Comparison of ENCODE assay signal across 29 mouse cellular contexts in genomic region chr8:95513219-95513618, GRCm38 (mm10). TPM values are rescaled to one million over a fixed set of nuclear protein-coding genes. Genes with fewer than 3 reads are reported as not detected.
DNase-seq lines count a peak whose midpoint lies in the region; ATAC-seq lines count a peak whose summit lies in the region.
"Had no signal": no experiment of that assay in that cellular context is flagged by ENCODE, and none has a peak within 500 bp of the region (broad histone marks: within the 10 kb centered on the region; RNA-seq: fewer than 3 reads in every experiment).

No protein-coding gene starts in this region.

- no peak overlapping the region for H3K4me3 ChIP-seq in hindbrain, embryonic 13.5 days
- H3K4me3 ChIP-seq: forebrain, embryonic 12.5 days; gastrocnemius, adult 2 months; hindbrain, embryonic 15.5 days; limb, embryonic 12.5 days; liver, embryonic 12.5 days; megakaryocyte, embryonic 14.5 days; midbrain, embryonic 13.5 days had no signal

- H3K27ac ChIP-seq in hindbrain, embryonic 13.5 days, result no peak overlapping the region
- H3K27ac ChIP-seq: forebrain, embryonic 12.5 days; gastrocnemius, adult 2 months; hindbrain, embryonic 15.5 days; limb, embryonic 12.5 days; liver, embryonic 12.5 days; midbrain, embryonic 13.5 days had no signal

- no peak overlapping the region for H3K9ac ChIP-seq in hindbrain, embryonic 13.5 days
- H3K9ac ChIP-seq: forebrain, embryonic 12.5 days; hindbrain, embryonic 15.5 days; limb, embryonic 12.5 days; liver, embryonic 12.5 days; midbrain, embryonic 13.5 days had no signal

- peak; percentile 31 for DNase-seq in adrenal gland, postnatal 14 days
- no peak for DNase-seq in adrenal gland, postnatal 4 days (ENCODE audit: low spot score in 2 of 2)
- DNase-seq in 3T3-L1 (ENCODE audit: low read depth, low spot score), result peak; percentile 58
- DNase-seq in brain, adult 2 months (ENCODE audit: low read depth, low spot score), result peak; percentile 38
- peak; percentile 28 for DNase-seq in urinary bladder, adult 2 months (ENCODE audit: low spot score)
- DNase-seq in c-Kit-positive CD71-positive TER-119-positive erythroid progenitor cells, embryonic 14.5 days (ENCODE audit: low spot score), result no peak
- DNase-seq: B cell, adult 2 months; cerebellum, adult 11-12 months; cerebellum, postnatal 14 days; gastrocnemius, adult 2 months; kidney, adult 8-10 months; kidney, postnatal 25 days; right cerebral cortex, postnatal 14 days; thymus, postnatal 36 days had no signal

- no peaks in the 10 kb centered on the region for H3K27me3 ChIP-seq in hindbrain, embryonic 13.5 days
- H3K27me3 ChIP-seq: forebrain, embryonic 12.5 days; hindbrain, embryonic 15.5 days; limb, embryonic 12.5 days; liver, embryonic 12.5 days; midbrain, embryonic 13.5 days had no signal

- no peak for ATAC-seq in hindbrain, embryonic 13.5 days (ENCODE audit: low FRiP score)
- no peak for ATAC-seq in erythroid progenitor cell, adult 5-6 weeks (replicated peaks; ENCODE audit: low FRiP score, poor library complexity, severe bottlenecking)
- ATAC-seq: activated CD4-positive, CD25-positive, alpha-beta regulatory T cell, adult 4 months; liver, embryonic 12.5 days; midbrain, embryonic 13.5 days had no signal

- no peaks in the 10 kb centered on the region for H3K9me3 ChIP-seq in hindbrain, embryonic 13.5 days
- H3K9me3 ChIP-seq: forebrain, embryonic 12.5 days; G1E; hindbrain, embryonic 15.5 days; limb, embryonic 12.5 days; liver, embryonic 12.5 days; megakaryocyte, embryonic 14.5 days; midbrain, embryonic 13.5 days had no signal

- H3K4me2 ChIP-seq in hindbrain, embryonic 13.5 days, result no peak overlapping the region
- H3K4me2 ChIP-seq: forebrain, embryonic 12.5 days; hindbrain, embryonic 15.5 days; limb, embryonic 12.5 days; liver, embryonic 12.5 days; midbrain, embryonic 13.5 days had no signal

- 78% methylated on average over 4 of the region's 4 CpGs for WGBS in hindbrain, embryonic 13.5 days

- 0 out of 2 replicates have a peak, but pooled peaks cover 3% of the 10 kb centered on the region for H3K4me1 ChIP-seq in hindbrain, embryonic 13.5 days (replicated peaks)
- H3K4me1 ChIP-seq: forebrain, embryonic 12.5 days; hindbrain, embryonic 15.5 days; limb, embryonic 12.5 days; liver, embryonic 12.5 days; megakaryocyte, embryonic 14.5 days; midbrain, embryonic 13.5 days had no signal

- no peaks in the 10 kb centered on the region for H3K36me3 ChIP-seq in hindbrain, embryonic 13.5 days
- H3K36me3 ChIP-seq: forebrain, embryonic 12.5 days; G1E; hindbrain, embryonic 15.5 days; limb, embryonic 12.5 days; liver, embryonic 12.5 days; midbrain, embryonic 13.5 days had no signal

RNA-seq across cellular contexts. Expression of gene Ccdc113, which starts 20.7 kb away (rescaled TPM):
- total RNA-seq in adrenal gland, postnatal 14 days (2021), result 0.98 and 1.7 TPM in 2 replicates
- total RNA-seq in adrenal gland, postnatal 4 days (2021), result 1 to 10 TPM; 1.4 to 2.4 TPM
- 0.96 and 1.2 TPM in 2 replicates for polyA plus RNA-seq in urinary bladder, adult 2 months (2012; rRNA removed)
- 1.9 and 3.0 TPM in 2 replicates for polyA plus RNA-seq in hindbrain, embryonic 13.5 days (2015; fragmentation: Nextera tagmentation; extraction: Ambion mirVana)
- total RNA-seq in erythroid progenitor cell, adult 5-6 weeks (2015; ENCODE audit: low replicate concordance), result not detected in 2 replicates
- 2.7 TPM in 1 of 2 replicates, not detected in the other for total RNA-seq in erythroid progenitor cell, adult 5-6 weeks (2017; ENCODE audit: low replicate concordance)
- total RNA-seq: CH12.LX; G1E; gastrocnemius, adult 2 months; heart, adult 8-10 months; heart, postnatal 25 days; monocyte, adult 5-6 weeks had no signal
- polyA plus RNA-seq: activated CD4-positive, CD25-positive, alpha-beta regulatory T cell, adult 4 months; embryonic facial prominence, embryonic 11.5 days; G1E; limb, embryonic 12.5 days; liver, embryonic 12.5 days had no signal

RNA-seq across cellular contexts. Expression of gene Csnk2a2, which starts 23.4 kb away (rescaled TPM):
- 81.9 and 82.2 TPM in 2 replicates for total RNA-seq in adrenal gland, postnatal 14 days (2021)
- total RNA-seq in adrenal gland, postnatal 4 days (2021), result 10 to 100 TPM; 84.9 to 89.1 TPM
- polyA plus RNA-seq in urinary bladder, adult 2 months (2012; rRNA removed), result 38.6 and 44.3 TPM in 2 replicates
- polyA plus RNA-seq in hindbrain, embryonic 13.5 days (2015; fragmentation: Nextera tagmentation; extraction: Ambion mirVana), result 8.9 and 12.1 TPM in 2 replicates
- total RNA-seq in erythroid progenitor cell, adult 5-6 weeks (2015; ENCODE audit: low replicate concordance), result 22.2 and 69.9 TPM in 2 replicates
- 28.4 and 33.0 TPM in 2 replicates for total RNA-seq in erythroid progenitor cell, adult 5-6 weeks (2017; ENCODE audit: low replicate concordance)

Comparison
In these comparisons a context has a peak if more than half of its experiments do, and no peak if none do; other contexts are left out.
1. DNase-seq: peak in adrenal gland, postnatal 14 days (single experiment), 3T3-L1 (single experiment), brain, adult 2 months (single experiment) and urinary bladder, adult 2 months (single experiment); none in adrenal gland, postnatal 4 days (0 of 2) and c-Kit-positive CD71-positive TER-119-positive erythroid progenitor cells, embryonic 14.5 days (single experiment).